Mouse (Mus musculus): ENCODE results near the gene Srebf2. TPM values are rescaled to one million over a fixed set of nuclear protein-coding genes. Genes with fewer than 3 reads are reported as not detected.

Srebf2 gene
- polyA plus RNA-seq, 1 experiment from 2014 or later: 159 TPM

DNA sequence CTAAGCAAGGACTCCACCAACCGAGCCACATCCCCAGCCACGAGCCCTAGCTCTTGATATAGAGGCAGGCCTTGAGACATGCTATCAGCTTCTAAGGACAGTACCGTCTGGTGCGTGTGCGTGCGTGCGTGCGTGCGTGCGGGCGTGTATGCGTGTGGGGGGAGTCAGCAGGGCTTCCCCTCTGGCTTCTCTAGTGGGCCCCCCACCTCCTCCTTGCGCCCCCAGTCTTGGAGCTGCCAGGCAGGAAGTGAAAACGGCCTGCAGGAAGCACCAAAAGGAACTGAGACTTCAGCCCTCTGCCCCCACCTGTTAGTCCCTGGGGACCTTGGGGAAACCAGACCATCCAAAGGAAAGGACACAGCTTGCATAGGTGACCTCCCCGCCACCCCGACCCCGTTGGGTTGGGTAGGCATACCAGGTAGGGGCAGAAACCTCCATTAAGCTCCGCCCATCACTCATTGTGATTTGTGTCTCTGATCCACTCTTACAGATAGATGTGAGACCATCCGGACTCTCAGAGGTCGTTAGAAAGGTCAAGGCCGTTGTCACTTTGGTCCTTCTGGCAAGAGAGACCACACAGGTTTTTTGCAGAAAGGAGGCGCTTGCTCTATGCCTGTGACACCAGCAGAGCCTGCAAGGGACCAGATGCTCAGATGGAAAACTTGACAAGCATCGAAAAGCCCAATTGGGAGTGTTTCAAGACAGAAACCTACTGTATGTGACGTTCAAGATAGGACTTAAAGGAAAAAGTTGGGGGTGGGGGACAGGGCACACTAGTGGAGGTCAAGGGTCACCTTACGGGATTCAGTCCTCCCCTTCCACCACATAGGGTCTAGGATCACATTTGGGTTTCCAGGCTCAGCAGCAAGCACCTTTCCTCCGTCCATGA is 72.0 kb downstream of the Srebf2 start:
- H3K27me3 ChIP-seq: peaks cover 42% of the 10 kb centered on the region
- H3K9ac ChIP-seq: no peak overlapping the region
- no peaks in the 10 kb centered on the region for H3K36me3 ChIP-seq
- ATAC-seq (ENCODE audit: insufficient number of reproducible peaks, low FRiP score, low TSS enrichment, low read depth): no peak
- H3K4me1 ChIP-seq: peaks cover 16% of the 10 kb centered on the region
- no peak overlapping the region for H3K4me2 ChIP-seq (replicated peaks)
- H3K9me3 ChIP-seq (replicated peaks): no peaks in the 10 kb centered on the region
- 76% methylated on average over 26 of the region's 26 CpGs for WGBS
- H3K4me3 ChIP-seq (replicated peaks): no peak overlapping the region
- no peak overlapping the region for H3K27ac ChIP-seq (replicated peaks)

GRCm38 (mm10) chr15:82220003-82220675 is 73.2 kb downstream of the Srebf2 start:
- no peak overlapping the region for H3K4me3 ChIP-seq (replicated peaks)
- H3K27ac ChIP-seq (replicated peaks): no peak overlapping the region
- no peaks in the 10 kb centered on the region for H3K9me3 ChIP-seq (replicated peaks)
- ATAC-seq (ENCODE audit: insufficient number of reproducible peaks, low FRiP score, low TSS enrichment, low read depth): no peak
- H3K27me3 ChIP-seq: peaks cover 46% of the 10 kb centered on the region
- no peaks in the 10 kb centered on the region for H3K36me3 ChIP-seq
- WGBS: 56% methylated on average over 12 of the region's 12 CpGs
- no peak overlapping the region for H3K4me2 ChIP-seq (replicated peaks)
- H3K9ac ChIP-seq: no peak overlapping the region
- H3K4me1 ChIP-seq: peaks cover 25% of the 10 kb centered on the region

DNA sequence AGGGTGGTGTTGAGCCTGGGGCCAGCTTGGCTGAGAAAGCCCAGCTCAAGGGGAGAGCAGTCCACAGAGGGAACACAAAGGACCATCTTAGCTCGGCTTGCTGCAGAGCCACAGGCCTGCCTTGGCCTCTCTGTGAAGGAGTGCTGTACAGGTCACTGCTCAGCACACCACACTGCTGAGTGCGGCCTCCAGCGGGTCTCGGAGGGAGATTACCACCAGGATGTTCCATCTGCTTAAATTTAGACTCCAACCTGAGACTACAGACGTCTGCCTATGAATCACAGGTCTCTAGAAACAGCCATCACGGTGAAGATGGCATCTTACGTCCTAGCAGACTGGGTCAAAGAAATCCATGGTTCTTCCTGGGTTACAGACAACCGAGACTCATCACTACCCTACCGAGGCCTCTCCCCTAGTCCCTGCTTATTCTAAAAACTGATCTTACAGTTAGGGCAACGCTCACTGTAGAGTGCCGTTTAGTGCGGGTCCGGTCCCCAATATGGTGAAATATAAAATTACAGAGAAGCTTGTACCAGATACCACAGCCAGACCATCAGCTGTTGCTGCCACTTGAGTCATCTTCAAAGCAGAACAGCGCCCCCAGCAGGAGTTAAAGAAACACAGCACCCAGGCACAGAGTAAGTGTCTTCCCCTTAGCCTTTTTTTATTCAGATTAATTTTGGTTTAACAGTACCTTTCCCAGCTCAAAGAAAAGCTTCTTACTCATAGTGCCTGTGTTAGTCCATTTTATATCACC is 74.3 kb downstream of the Srebf2 start:
- ATAC-seq (ENCODE audit: insufficient number of reproducible peaks, low FRiP score, low TSS enrichment, low read depth): no peak
- no peak overlapping the region for H3K27ac ChIP-seq (replicated peaks)
- H3K9ac ChIP-seq: no peak overlapping the region
- H3K4me1 ChIP-seq: peaks cover 15% of the 10 kb centered on the region
- H3K4me2 ChIP-seq (replicated peaks): no peak overlapping the region
- 49% methylated on average over 14 of the region's 14 CpGs for WGBS
- no peak overlapping the region for H3K4me3 ChIP-seq (replicated peaks)
- H3K9me3 ChIP-seq (replicated peaks): no peaks in the 10 kb centered on the region
- H3K27me3 ChIP-seq: peaks cover 40% of the 10 kb centered on the region
- H3K36me3 ChIP-seq: no peaks in the 10 kb centered on the region

DNA sequence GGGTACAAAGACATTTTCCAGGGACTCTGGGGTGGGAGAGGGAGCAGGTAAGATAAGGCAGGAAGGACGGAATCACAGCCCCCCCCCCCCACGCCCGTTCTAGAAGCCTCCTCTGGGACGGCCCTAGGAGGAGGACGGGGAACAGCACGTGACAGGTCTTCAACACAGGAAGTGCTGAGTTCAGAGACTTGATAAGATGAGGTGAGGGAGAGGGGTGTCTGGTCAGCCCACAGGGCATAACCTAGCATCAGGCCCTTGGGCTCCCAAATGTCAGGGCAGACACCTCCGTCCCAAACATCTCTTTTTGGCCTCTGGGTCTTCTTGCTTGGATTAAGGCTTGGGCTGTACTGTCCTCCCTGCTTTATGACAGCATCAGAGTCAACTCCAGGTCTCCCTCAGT is 76.3 kb downstream of the Srebf2 start:
- no peak overlapping the region; the same call in 1 of the 2 replicates for H3K4me2 ChIP-seq (replicated peaks)
- no peak overlapping the region for H3K27ac ChIP-seq (replicated peaks)
- no peak overlapping the region for H3K4me3 ChIP-seq (replicated peaks)
- no peak for ATAC-seq (ENCODE audit: insufficient number of reproducible peaks, low FRiP score, low TSS enrichment, low read depth)
- no peak overlapping the region for H3K9ac ChIP-seq
- H3K9me3 ChIP-seq (replicated peaks): no peaks in the 10 kb centered on the region
- WGBS: 44% methylated on average over 7 of the region's 7 CpGs
- peaks cover 11% of the 10 kb centered on the region for H3K4me1 ChIP-seq
- no peaks in the 10 kb centered on the region for H3K36me3 ChIP-seq
- peaks cover 31% of the 10 kb centered on the region for H3K27me3 ChIP-seq

DNA sequence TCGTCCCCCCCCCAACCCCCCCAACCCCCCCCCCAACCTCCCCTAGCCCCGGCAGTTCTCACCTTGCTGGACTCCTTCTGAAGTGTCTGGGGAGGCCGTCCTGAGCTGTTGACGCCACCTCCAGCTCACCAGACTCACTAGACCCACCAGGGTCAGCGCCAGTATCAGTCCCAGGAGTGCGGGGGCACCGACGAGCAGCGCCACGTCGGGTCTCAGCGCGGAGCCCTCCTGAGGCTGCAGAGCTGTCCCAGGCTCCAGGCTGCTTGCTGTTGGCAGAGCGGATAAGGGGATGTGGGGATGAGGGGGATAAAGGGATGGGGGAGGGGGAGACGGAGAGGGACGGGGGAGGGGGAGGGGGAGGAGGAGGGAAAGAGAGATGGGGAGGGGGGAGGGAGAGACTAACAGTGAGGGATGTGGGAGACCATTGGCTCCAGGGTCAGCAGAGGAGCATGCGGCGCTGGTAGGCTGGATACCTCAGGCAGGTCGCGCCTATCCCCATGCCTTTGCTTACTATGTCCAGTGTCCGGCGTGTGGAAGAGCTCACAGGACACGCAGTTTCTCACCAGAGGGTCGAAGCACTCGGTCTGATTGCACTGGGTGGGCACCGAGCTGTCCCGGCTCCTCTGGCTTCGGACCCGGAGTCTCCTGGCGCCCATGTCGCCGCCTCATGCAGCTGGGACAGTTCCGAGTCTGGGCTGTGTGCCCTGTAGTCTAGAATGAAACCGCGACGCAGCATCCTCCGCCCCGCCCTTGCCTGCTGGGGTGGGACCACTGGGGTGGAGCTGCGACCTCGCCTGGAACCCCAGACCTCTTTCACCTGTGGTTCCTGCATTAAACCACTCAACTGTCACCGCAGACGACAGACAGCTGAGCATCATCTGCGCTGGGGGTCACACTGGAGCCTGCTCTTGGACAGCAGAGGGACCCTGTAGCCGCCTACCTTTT is 76.9 kb downstream of the Srebf2 start, which contains the start of gene Tnfrsf13c:
Gene Tnfrsf13c, minus strand, starts transcription at position 713 of the 945 bp plus-strand sequence.
- peak within 1 kb of the TSS; percentile 38 for H3K4me3 ChIP-seq (replicated peaks)
- peaks cover 31% of the 10 kb centered on the region for H3K27me3 ChIP-seq
- no peak within 1 kb of the TSS for H3K27ac ChIP-seq (replicated peaks)
- H3K4me1 ChIP-seq: peaks cover 11% of the 10 kb centered on the region
- no peaks in the 10 kb centered on the region for H3K9me3 ChIP-seq (replicated peaks)
- no peak within 1 kb of the TSS for H3K9ac ChIP-seq
- 2% methylated on average over 44 of the region's 44 CpGs for WGBS
- no peaks in the 10 kb centered on the region for H3K36me3 ChIP-seq
- peak; percentile 56; the same call in 1 of the 2 replicates for ATAC-seq (ENCODE audit: insufficient number of reproducible peaks, low FRiP score, low TSS enrichment, low read depth)
- H3K4me2 ChIP-seq (replicated peaks): peak within 1 kb of the TSS; percentile 63

- peaks cover 17% of the 10 kb centered on the region for H3K4me1 ChIP-seq
- 33% methylated on average over 7 of the region's 7 CpGs for WGBS
- H3K4me3 ChIP-seq (replicated peaks): peak overlapping the region; percentile 38; the same call in 1 of the 2 replicates
- H3K27me3 ChIP-seq: peaks cover 27% of the 10 kb centered on the region
- no peak overlapping the region for H3K9ac ChIP-seq
- H3K36me3 ChIP-seq: no peaks in the 10 kb centered on the region
- peak overlapping the region; percentile 63 for H3K4me2 ChIP-seq (replicated peaks)
- no peaks in the 10 kb centered on the region for H3K9me3 ChIP-seq (replicated peaks)
- no peak for ATAC-seq (ENCODE audit: insufficient number of reproducible peaks, low FRiP score, low TSS enrichment, low read depth)
- H3K27ac ChIP-seq (replicated peaks): no peak overlapping the region
These were observed 77.7 kb downstream of the Srebf2 start for GRCm38 (mm10) chr15:82224602-82225215.

- Histone ChIP-seq H3K4me1 (peaks cover 18% of the 10 kb centered on the region), H3K4me3 (replicated peaks) (no peak overlapping the region), H3K27ac (replicated peaks) (no peak overlapping the region), H3K4me2 (replicated peaks) (no peak overlapping the region), H3K36me3 (no peaks in the 10 kb centered on the region), H3K9me3 (replicated peaks) (no peaks in the 10 kb centered on the region), H3K9ac (no peak overlapping the region), H3K27me3 (peaks cover 24% of the 10 kb centered on the region)
- no peak for ATAC-seq (ENCODE audit: insufficient number of reproducible peaks, low FRiP score, low TSS enrichment, low read depth)
- 91% methylated on average over 5 of the region's 5 CpGs for WGBS
These were observed 78.8 kb downstream of the Srebf2 start for GRCm38 (mm10) chr15:82225769-82226168.

GRCm38 (mm10) chr15:82229542-82230045 is 82.6 kb downstream of the Srebf2 start:
- Histone ChIP-seq H3K4me3 (replicated peaks) (no peak overlapping the region), H3K27ac (replicated peaks) (no peak overlapping the region), H3K36me3 (peaks cover 9% of the 10 kb centered on the region), H3K27me3 (peaks cover 11% of the 10 kb centered on the region), H3K4me2 (replicated peaks) (no peak overlapping the region), H3K4me1 (peaks cover 10% of the 10 kb centered on the region; the same call in 1 of the 2 replicates), H3K9me3 (replicated peaks) (no peaks in the 10 kb centered on the region), H3K9ac (no peak overlapping the region)
- no peak for ATAC-seq (ENCODE audit: insufficient number of reproducible peaks, low FRiP score, low TSS enrichment, low read depth)
- WGBS: 33% methylated on average over 11 of the region's 11 CpGs

DNA sequence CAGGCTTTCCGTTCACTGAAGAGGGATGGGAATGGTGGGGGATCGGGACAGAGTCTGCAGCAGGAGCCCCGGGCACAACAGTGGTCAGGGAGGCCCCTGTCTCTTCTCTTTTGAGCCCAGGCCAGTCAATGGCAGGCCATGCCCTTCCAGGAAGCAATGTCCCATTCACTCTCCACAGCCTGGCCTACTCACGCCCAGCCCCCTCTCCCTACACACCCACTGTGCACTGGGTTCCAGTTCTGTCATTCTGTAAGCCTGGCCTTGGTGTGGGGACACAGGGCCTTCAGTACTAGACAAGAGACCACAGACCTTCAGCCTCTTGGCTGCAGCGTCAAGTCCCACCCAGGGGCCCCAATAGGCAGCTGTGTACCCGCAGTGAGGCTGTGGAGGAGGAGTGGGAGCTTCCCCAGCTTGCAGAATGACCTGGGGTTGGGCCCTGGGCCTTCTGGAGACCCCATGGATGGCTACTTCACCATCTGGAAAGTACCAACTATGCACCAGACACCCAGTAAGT is 83.2 kb downstream of the Srebf2 start:
- 58% methylated on average over 6 of the region's 6 CpGs for WGBS
- 0 out of 2 replicates have a peak, but pooled peaks cover 7% of the 10 kb centered on the region for H3K4me1 ChIP-seq
- no peak for ATAC-seq (ENCODE audit: insufficient number of reproducible peaks, low FRiP score, low TSS enrichment, low read depth)
- H3K4me3 ChIP-seq (replicated peaks): no peak overlapping the region
- no peak overlapping the region for H3K9ac ChIP-seq
- no peak overlapping the region for H3K27ac ChIP-seq (replicated peaks)
- H3K27me3 ChIP-seq: peaks cover 5% of the 10 kb centered on the region
- peaks cover 10% of the 10 kb centered on the region for H3K36me3 ChIP-seq
- no peak overlapping the region for H3K4me2 ChIP-seq (replicated peaks)
- H3K9me3 ChIP-seq (replicated peaks): no peaks in the 10 kb centered on the region

Data from embryonic facial prominence, embryonic 15.5 days (tissue).